Mouse (Mus musculus): ENCODE measurements around the gene Sin3b. TPM values are rescaled to one million over a fixed set of nuclear protein-coding genes. Genes with fewer than 3 reads are reported as not detected.

Gene Sin3b
- polyA plus RNA-seq (2015; fragmentation: Nextera tagmentation; extraction: Ambion mirVana), result 135 and 136 TPM in 2 replicates

GRCm38 (mm10) chr8:72722769-72723650 is at the start of gene Sin3b:
Gene Sin3b (plus strand): TSS chr8:72723285.

DNA sequence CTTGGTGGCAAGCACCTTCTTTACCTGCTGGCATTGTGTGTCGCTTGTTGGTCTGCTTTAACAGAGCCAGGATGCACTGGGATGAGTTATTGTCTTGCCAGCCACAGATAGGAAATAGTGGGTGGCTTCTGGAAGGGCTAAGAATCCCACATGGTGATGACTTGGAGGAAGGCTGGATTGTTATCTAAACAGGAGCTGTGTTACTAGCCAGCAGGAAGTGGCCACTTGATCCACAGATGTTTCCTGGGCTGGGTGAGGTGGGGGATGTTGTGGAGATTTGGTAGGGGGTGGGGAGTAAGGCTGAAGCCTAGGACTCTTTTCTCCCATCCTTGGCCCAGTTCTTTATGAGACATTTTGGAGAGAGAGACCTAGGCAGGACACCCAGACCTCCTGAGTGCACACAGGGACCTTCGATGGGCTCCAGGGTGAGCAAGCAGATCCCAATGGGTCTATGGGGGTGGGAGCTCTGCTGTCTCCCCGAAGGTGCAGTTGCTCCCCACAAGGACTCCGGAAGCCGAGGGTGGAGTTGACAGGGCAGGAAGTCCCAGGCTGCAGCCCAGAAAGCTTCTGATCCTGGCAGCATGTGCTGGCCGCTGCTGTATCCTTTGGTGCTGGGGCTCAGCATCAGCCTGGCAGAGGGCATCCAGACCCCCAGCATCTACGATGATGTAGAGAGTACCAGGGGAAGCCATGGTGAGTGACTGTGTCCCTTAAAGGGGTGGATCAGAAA is 38.4 kb downstream of the Sin3b start, which contains the start of gene F2rl3:
F2rl3 (plus strand) TSS at position 559 of the 730 bp plus-strand sequence.

Small RNAs within 50 kb of the gene (microRNA-seq; reads per million reads assigned to microRNA genes)
- 0 reads per million in 2 experiments for gene Gm26237

Other genes with a start within 250 kb of the Sin3b start
- 21.5 and 22.3 TPM in 2 replicates for gene Cherp, start 248.1 kb upstream of the Sin3b start, polyA plus RNA-seq (2015; fragmentation: Nextera tagmentation; extraction: Ambion mirVana)
- gene Slc35e1, start 230.7 kb upstream of the Sin3b start, polyA plus RNA-seq (2015; fragmentation: Nextera tagmentation; extraction: Ambion mirVana), result 7.2 and 8.0 TPM in 2 replicates
- 7.3 and 7.8 TPM in 2 replicates for gene Med26, start 175.0 kb upstream of the Sin3b start, polyA plus RNA-seq (2015; fragmentation: Nextera tagmentation; extraction: Ambion mirVana)
- 120 and 125 TPM in 2 replicates for gene Smim7, start 152.2 kb upstream of the Sin3b start, polyA plus RNA-seq (2015; fragmentation: Nextera tagmentation; extraction: Ambion mirVana)
- 544 and 611 TPM in 2 replicates for gene Tmem38a, start 151.2 kb upstream of the Sin3b start, polyA plus RNA-seq (2015; fragmentation: Nextera tagmentation; extraction: Ambion mirVana)
- gene Nwd1, start 76.6 kb upstream of the Sin3b start, polyA plus RNA-seq (2015; fragmentation: Nextera tagmentation; extraction: Ambion mirVana), result 0.16 and 0.21 TPM in 2 replicates
- 0.69 and 1.1 TPM in 2 replicates for gene F2rl3, start 38.6 kb downstream of the Sin3b start, polyA plus RNA-seq (2015; fragmentation: Nextera tagmentation; extraction: Ambion mirVana)